In genomic region chr10:61537036-61537380, GRCm38 (mm10) we compare ENCODE assay signal across 11 mouse cellular contexts. TPM values are rescaled to one million over a fixed set of nuclear protein-coding genes. Genes with fewer than 3 reads are reported as not detected.
A peak's percentile ranks its signal among the peaks of the same experiment; 100 is the strongest.
DNase-seq lines count a peak whose midpoint lies in the region; ATAC-seq lines count a peak whose summit lies in the region.
"Had no signal": no experiment of that assay in that cellular context is flagged by ENCODE, and none has a peak within 500 bp of the region (broad histone marks: within the 10 kb centered on the region; RNA-seq: fewer than 3 reads in every experiment).

No protein-coding gene starts in this region.

- H3K27ac ChIP-seq in hindbrain, embryonic 12.5 days = peak overlapping the region; percentile 17; the same call in 1 of the 2 replicates
- no peak overlapping the region for H3K27ac ChIP-seq in hindbrain, embryonic 13.5 days
- peak overlapping the region; percentile 83 for H3K27ac ChIP-seq in heart, embryonic 10.5 days
- peak overlapping the region; percentile 88 for H3K27ac ChIP-seq in lung, embryonic 16.5 days (ENCODE audit: low read length)

- no peak overlapping the region for H3K9ac ChIP-seq in hindbrain, embryonic 12.5 days
- no peak overlapping the region for H3K9ac ChIP-seq in hindbrain, embryonic 13.5 days
- H3K9ac ChIP-seq in lung, embryonic 16.5 days (ENCODE audit: low read length) = no peak overlapping the region

- H3K4me3 ChIP-seq in hindbrain, embryonic 12.5 days = no peak overlapping the region
- no peak overlapping the region for H3K4me3 ChIP-seq in hindbrain, embryonic 13.5 days
- no peak overlapping the region for H3K4me3 ChIP-seq in heart, embryonic 10.5 days
- H3K4me3 ChIP-seq in lung, embryonic 16.5 days (ENCODE audit: low read length) = no peak overlapping the region

- DNase-seq in NIH3T3 (ENCODE audit: low read depth) = peak; percentile 17
- DNase-seq in heart, embryonic 10.5 days (ENCODE audit: low spot score) = no peak
- no peak for DNase-seq in thymus, adult 18-20 months
- no peak for DNase-seq in left cerebral cortex, adult 18-20 months (ENCODE audit: low spot score in 2 of 2)
- no peak for DNase-seq in cerebellum, postnatal 14 days
- DNase-seq: spleen, adult 18-20 months had no signal

- ATAC-seq in hindbrain, embryonic 12.5 days (ENCODE audit: low FRiP score) = no peak
- no peak for ATAC-seq in hindbrain, embryonic 13.5 days (ENCODE audit: low FRiP score)
- ATAC-seq in lung, embryonic 16.5 days (ENCODE audit: low read depth) = no peak

- H3K4me2 ChIP-seq in hindbrain, embryonic 12.5 days (replicated peaks) = no peak overlapping the region
- H3K4me2 ChIP-seq in hindbrain, embryonic 13.5 days = no peak overlapping the region
- no peak overlapping the region for H3K4me2 ChIP-seq in lung, embryonic 16.5 days (ENCODE audit: low read depth, low read length)

- H3K9me3 ChIP-seq in hindbrain, embryonic 12.5 days (replicated peaks) = no peaks in the 10 kb centered on the region
- no peaks in the 10 kb centered on the region for H3K9me3 ChIP-seq in hindbrain, embryonic 13.5 days
- H3K9me3 ChIP-seq in heart, embryonic 10.5 days = no peaks in the 10 kb centered on the region
- H3K9me3 ChIP-seq in lung, embryonic 16.5 days (ENCODE audit: control insufficient read depth, low read length) = no peaks in the 10 kb centered on the region
- H3K9me3 ChIP-seq: G1E had no signal

- 81% methylated on average over 5 of the region's 5 CpGs for WGBS in hindbrain, embryonic 12.5 days
- WGBS in hindbrain, embryonic 13.5 days = 87% methylated on average over 5 of the region's 5 CpGs
- WGBS in heart, embryonic 10.5 days = 69% methylated on average over 5 of the region's 5 CpGs
- WGBS in lung, embryonic 16.5 days = 65% methylated on average over 5 of the region's 5 CpGs

- no peaks in the 10 kb centered on the region for H3K36me3 ChIP-seq in hindbrain, embryonic 12.5 days
- no peaks in the 10 kb centered on the region for H3K36me3 ChIP-seq in hindbrain, embryonic 13.5 days
- H3K36me3 ChIP-seq in heart, embryonic 10.5 days = no peaks in the 10 kb centered on the region
- H3K36me3 ChIP-seq in lung, embryonic 16.5 days (ENCODE audit: control insufficient read depth, insufficient read depth, low read length) = no peaks in the 10 kb centered on the region

- peaks cover 61% of the 10 kb centered on the region for H3K4me1 ChIP-seq in hindbrain, embryonic 12.5 days
- peaks cover 66% of the 10 kb centered on the region for H3K4me1 ChIP-seq in hindbrain, embryonic 13.5 days (replicated peaks)
- H3K4me1 ChIP-seq in heart, embryonic 10.5 days = peaks cover 43% of the 10 kb centered on the region
- peaks cover 19% of the 10 kb centered on the region for H3K4me1 ChIP-seq in lung, embryonic 16.5 days (replicated peaks; ENCODE audit: control insufficient read depth, insufficient read depth, low read length)

- no peaks in the 10 kb centered on the region for H3K27me3 ChIP-seq in hindbrain, embryonic 12.5 days
- no peaks in the 10 kb centered on the region for H3K27me3 ChIP-seq in hindbrain, embryonic 13.5 days
- no peaks in the 10 kb centered on the region for H3K27me3 ChIP-seq in heart, embryonic 10.5 days (ENCODE audit: insufficient read depth, poor library complexity, severe bottlenecking)
- no peaks in the 10 kb centered on the region for H3K27me3 ChIP-seq in lung, embryonic 16.5 days (ENCODE audit: control insufficient read depth, insufficient read depth, low read depth, low read length)

RNA-seq across cellular contexts. Expression of gene Npffr1, which starts 58.3 kb away (rescaled TPM):
- polyA plus RNA-seq in hindbrain, embryonic 12.5 days (2016; fragmentation: Nextera tagmentation; extraction: Ambion mirVana) = 0.25 TPM in 2 replicates
- 0.40 and 0.42 TPM in 2 replicates for polyA plus RNA-seq in hindbrain, embryonic 13.5 days (2015; fragmentation: Nextera tagmentation; extraction: Ambion mirVana)
- 0.06 and 0.11 TPM in 2 replicates for polyA plus RNA-seq in heart, embryonic 10.5 days (2016; fragmentation: Nextera tagmentation; extraction: Ambion mirVana)
- polyA plus RNA-seq in lung, embryonic 16.5 days (2015; fragmentation: Nextera tagmentation; extraction: Ambion mirVana) = 0.08 TPM in 1 of 2 replicates, not detected in the other
- total RNA-seq in left cerebral cortex, adult 18-20 months (2021) = 1 to 10 TPM; 2.0 to 2.5 TPM
- polyA plus RNA-seq: G1E; neural tube, embryonic 11.5 days had no signal
